Mouse (Mus musculus) lung, postnatal 25 days (tissue): ENCODE results near the gene Gm10192.
"Not testable (repeated sequence)": the region's sequence is repeated elsewhere in the genome, so short reads cannot be mapped to it uniquely, and the experiment has no call there.

Experiments
- DNase-seq: peaks from one replicate; pipeline ENCODE4 v3.0.0; 2022; ENCODE audit warnings: low spot score

The Gm10192 gene

DNA sequence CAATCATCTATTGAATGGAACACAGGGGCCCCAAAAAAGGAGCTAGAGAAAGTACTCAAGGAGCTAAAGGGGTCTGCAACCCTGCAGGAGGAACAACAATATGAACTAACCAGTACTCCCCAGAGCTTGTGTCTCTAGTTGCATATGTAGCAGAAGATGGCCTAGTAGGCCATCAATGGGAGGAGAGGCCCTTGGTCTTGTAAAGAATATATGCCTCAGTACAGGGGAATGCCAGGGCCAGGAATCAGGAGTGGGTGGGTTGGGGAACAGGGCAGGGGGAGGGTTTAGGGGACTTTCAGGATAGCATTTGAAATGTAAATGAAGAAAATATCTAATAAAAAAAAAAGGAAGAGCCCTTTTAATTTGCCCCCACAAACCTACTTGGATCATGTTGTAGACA, at the start of gene Gm10192:
Gm10192 (minus strand) TSS at position 101 of the 400 bp plus-strand sequence.
- not testable (repeated sequence) for DNase-seq

DNA sequence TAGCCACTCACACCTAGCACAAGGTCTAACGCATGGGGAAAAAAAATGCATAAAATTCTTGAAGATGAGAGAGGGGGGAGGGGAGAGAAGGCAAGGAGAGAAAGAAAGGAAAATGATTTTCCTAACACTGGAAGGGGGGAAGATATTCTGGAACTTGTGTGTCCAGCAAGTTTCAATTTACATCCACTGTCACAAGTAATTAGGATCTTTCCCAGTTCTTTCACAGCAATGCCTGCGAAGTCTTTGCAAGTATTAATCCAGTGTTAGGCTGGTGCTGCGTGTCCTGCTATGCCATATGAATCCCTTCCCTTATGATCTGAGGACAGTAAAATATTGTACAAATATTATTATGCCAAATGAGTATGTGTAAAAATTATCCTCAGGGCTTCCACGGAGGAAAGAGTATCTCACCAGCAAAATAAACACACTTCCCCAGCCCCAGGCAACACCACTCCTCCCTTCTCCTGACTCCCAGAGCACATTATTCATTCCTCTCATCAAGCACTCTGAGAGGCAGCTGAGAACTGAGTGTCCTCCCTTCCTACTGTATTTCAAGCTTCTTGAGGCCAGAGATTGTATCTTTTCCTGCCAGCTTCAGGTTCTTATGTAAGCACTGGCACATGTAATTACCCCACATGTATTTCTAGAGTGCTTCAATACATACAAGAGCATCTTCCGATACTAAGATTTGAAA, 47.6 kb upstream of the Gm10192 start:
- DNase-seq: peak; percentile 2

DNA sequence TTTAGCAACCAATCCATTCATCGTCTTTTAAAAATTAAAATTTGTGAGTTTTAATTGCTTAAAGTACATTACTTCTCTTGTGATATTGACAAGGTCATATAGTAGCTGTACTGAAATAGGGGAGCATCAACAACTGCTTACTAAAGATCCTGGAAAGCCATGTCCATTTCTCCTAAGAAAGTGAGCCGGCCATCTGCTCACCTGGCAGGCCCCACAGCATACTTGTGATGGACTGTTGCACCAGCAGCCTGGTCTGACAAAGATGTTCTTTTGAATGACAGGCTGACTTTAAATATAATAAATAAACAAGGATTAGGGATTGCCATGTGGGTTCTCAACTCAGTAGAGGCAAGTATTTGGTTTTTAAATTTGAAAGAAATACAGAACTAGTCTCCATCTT, 36.7 kb upstream of the Gm10192 start:
- DNase-seq: no peak

DNA sequence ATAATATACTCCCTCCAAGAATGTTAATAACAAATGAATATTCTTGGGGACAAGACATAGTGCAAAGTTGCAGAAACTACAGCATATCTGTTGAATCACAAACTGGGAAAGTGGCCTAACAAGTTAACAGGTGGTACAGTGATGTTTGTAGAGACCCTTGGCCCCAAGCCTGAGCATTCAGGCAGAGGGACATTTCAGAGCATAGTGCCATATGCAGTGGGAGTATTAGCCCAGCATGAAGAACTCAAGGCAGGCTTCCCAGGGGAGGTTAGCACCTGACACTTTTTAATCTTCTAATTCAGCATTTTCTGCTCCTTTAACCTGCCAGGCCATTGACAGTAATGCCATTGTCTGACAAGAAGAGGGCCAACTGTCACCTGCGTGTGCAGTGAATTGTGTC, 34.9 kb upstream of the Gm10192 start:
- DNase-seq: no peak

DNA sequence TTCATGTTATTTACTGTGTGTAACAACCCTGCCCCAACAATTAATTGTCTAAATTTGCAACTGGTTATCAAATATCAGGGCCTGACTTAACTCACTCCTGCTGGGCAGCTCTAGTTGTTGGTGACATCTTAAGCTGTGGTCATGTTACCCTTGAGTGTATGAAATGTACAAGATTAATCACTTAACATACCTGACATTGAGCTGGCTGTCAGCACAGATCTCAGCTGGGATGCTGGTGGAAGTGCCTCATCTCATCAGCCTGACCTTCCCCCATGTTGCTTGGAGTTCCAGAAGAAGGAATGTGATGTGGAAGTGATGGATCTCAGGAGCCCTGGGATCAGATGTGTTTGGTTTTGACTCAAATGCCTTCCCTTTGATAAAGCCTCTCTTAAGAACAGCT, 29.5 kb upstream of the Gm10192 start:
- DNase-seq: no peak

DNA sequence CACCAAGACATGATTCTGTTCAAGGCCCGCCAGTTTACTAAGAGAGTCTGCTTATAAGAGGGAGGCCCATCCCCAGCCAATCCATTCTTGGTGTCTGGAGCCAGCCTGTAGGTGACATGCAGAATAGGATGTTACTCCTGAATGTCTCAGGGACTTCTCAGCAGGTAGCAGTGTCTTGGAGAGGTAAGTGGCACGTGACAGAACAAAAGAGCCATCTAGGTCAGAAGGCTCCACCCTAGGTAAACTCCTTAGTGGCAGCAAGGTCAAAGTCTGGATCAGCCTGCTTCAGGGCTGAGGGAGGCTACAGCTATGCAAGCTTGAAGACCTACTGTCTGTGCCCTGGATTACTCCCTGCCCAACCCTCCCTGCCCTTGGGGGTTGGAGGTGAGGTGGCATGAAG, 20.0 kb upstream of the Gm10192 start:
- not testable (repeated sequence) for DNase-seq

DNA sequence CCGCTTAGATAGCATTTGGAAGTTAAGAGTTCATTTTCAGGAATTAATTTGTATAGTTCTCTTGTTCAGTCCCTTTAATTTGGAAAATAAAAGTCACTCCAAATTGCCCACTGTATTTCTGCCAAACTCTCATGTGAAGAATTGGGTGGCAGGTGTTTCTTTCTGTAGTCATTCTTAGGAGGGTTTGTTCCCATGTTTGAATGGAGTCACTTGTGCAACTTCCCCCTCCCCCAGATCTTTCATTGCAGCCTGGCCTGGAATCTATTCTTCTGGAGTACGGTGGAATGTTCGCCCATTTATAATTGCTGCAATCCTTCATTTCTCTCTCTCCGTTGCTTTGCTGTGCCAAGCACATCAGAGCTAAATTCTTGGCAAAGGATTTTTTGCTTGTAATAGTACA, 10.2 kb upstream of the Gm10192 start:
- DNase-seq: peak; percentile 34

DNA sequence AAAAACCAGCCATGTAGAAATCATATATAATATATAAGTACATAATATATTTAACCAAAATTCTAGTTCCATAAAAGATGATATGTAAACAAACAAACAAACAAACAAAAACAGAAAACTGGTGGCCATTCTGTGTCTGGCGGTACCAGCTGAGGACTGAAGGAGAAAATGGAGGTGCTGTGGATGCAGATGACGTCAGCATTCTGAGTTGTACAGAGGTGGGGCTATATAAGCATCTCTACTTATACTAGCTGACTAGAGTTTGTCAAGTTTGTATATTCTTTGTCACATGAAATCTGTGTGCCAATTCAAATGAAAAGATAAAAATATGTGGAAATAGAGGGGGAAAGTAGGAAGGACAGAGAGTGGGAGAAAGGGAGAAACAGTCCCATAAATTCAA, 9.6 kb upstream of the Gm10192 start:
- no peak for DNase-seq

DNA sequence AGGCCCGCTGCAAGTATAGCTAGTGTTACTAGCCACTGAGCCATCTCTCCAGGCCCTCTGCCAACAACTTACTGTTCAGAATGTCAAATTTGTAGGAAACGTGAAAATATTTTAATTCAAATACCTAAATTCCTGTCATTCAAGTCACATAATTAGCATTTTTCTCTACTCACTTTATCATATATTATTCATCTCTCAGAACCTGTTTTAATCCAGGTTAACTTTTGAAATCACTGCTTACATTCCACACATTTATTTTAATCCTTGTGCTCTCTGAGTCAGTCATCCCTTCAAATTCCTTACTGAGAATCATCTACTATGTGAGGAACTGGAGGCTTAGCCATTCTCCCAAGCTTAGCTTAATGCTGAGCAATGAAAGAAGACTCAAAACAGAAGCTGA, 2.6 kb downstream of the Gm10192 start:
- no peak for DNase-seq

DNA sequence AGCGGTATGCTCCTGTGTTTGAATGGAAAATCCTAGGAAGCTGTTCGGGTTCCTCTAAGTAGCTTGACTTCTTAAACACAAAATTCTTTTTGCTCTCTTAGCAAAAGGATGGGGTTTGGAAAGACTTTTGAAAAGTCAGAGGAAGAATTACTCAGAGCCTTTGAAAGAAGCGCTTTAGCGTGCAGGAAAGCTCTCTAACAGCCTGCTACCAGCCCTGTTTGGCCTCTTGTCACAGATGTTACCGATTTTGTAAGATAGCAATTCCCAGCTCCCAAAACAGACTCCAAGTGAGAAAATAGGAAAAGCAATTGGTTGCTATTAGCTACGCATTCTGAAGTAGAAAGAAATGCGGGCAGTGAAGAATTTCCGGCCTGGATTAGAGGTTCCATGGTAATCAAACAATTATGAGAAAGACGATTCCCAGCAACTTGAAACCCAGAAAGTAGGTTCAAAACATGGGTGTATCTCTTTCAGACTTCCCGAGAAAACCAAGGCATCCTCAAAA, 26.1 kb downstream of the Gm10192 start:
- DNase-seq: no peak

DNA sequence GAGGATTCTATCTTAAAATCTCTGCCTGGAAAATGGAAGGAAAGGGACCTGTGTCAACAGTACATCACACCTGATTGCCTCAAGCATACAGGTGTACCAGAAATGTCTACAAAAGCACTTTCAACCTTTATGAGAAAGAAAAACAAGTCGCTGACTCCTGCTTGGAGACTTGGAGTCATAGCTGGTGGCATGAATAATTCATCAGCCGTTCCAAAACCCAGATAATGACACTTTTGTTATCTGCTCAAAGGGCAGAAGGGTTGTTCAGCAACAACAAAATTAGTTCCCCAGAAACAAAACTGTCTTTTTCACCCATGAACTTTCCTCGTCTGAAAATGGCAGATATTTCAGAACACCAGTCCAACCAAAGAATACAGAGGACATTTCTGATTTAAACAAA, 26.9 kb downstream of the Gm10192 start:
- no peak for DNase-seq

DNA sequence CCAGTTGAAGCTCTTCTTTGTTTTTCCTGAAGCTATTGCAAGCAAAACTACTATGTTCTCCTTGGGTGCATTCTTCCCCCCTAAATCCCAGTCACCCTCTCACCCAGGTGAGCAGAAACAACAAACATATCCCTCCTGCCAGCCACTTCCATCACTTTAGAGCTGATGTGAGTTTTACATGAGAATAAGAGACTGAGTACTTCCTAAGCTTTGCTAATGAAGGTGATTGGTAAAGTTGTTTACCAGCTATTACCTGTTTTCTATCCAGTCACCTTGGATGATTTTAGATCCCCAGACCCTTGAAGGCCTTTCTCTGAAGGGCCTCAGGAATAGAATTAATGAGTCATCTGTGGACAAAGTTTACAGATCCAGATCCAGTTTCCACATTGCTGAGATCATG, 29.4 kb downstream of the Gm10192 start:
- DNase-seq: no peak

DNA sequence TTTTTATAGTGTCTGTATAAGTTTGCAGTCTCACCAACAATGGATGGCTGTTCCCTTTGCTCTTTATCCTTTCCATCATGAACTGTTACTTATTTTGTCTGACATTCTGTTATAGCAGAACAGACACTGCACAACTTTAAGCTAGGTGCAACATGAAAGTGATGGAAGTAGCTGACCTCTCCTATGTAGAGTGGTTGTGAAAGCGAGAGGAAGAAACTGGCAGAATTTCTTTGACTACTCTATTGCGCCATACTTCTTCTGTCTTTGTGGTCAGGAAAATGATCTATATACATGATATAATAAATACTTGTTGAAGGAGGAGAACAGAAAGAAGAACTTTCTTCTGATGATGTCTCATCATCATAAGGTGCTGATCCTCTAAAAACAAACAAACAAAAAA, 40.5 kb downstream of the Gm10192 start:
- no peak for DNase-seq
